Mouse (Mus musculus) testis, adult 2 months (tissue): ENCODE measurements around the gene Wdfy2.

ENCODE experiments used
- CTCF ChIP-seq: fragments of 200-500 bp; IDR thresholded peaks from 2 replicates; pipeline ENCODE4 v1.5.1; 2012; ENCODE audit warnings: low read depth, mild to moderate bottlenecking, inconsistent platforms, low read length, moderate library complexity; ENCODE audit not compliant: control insufficient read depth, insufficient read depth, insufficient replicate concordance
- POLR2A ChIP-seq: fragments of 200-500 bp; IDR thresholded peaks from 2 replicates; pipeline ENCODE4 v1.6.1; 2012; ENCODE audit warnings: low read depth, mild to moderate bottlenecking, inconsistent platforms, low read length, moderate library complexity; ENCODE audit not compliant: control insufficient read depth

GRCm38 (mm10) chr14:62806921-62807320 is 30.6 kb upstream of the Wdfy2 start:
- TF ChIP-seq CTCF: no peak
- TF ChIP-seq POLR2A: no peak
